Mouse (Mus musculus) CD4-positive helper T cell, adult 2 months (primary cell): ENCODE results near the gene Phxr2.
"Not testable (repeated sequence)": the region's sequence is repeated elsewhere in the genome, so short reads cannot be mapped to it uniquely, and the experiment has no call there.

ENCODE experiments used
- DNase-seq: peaks from one replicate; pipeline ENCODE4 v3.0.0-alpha.2; 2012; ENCODE audit warnings: low read depth, missing footprints, low spot score

Gene Phxr2

GRCm38 (mm10) chr10:99126225-99126624 is at the start of gene Phxr2:
Phxr2 (minus strand) TSS chr10:99126325.
- DNase-seq = no peak

DNA sequence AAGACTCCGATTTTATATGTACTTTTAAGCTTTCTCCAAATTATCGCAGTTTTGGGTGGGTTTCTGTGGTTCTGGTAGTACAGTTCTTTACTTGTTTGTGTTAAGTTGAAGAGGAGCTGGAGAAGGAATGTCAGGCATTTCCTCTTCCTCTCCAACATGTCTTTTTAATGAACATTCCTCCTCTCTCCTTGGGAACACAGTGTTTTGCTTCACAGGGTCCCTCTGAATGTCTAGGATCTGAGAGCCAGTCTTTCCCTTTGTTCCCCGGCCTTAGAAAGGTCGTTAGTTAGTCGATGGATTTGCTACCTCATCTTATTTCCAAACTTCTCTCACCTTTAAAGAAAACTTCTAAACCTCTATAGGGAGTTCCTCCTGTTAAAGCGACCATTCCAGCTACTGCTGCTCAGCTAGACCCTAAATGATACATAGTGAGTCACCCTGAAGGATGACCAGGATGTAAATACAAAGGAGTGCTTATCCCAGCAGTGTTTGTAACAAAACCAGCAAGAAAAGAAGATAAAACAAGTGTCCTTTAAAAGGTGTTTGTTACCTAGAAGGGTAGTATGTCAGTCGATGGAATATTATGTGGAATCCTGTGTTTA is 46.9 kb upstream of the Phxr2 start:
- DNase-seq = no peak

GRCm38 (mm10) chr10:99171961-99172497 is 45.9 kb upstream of the Phxr2 start:
- DNase-seq = peak; percentile 46

GRCm38 (mm10) chr10:99169765-99170129 is 43.6 kb upstream of the Phxr2 start:
- peak; percentile 60 for DNase-seq

DNA sequence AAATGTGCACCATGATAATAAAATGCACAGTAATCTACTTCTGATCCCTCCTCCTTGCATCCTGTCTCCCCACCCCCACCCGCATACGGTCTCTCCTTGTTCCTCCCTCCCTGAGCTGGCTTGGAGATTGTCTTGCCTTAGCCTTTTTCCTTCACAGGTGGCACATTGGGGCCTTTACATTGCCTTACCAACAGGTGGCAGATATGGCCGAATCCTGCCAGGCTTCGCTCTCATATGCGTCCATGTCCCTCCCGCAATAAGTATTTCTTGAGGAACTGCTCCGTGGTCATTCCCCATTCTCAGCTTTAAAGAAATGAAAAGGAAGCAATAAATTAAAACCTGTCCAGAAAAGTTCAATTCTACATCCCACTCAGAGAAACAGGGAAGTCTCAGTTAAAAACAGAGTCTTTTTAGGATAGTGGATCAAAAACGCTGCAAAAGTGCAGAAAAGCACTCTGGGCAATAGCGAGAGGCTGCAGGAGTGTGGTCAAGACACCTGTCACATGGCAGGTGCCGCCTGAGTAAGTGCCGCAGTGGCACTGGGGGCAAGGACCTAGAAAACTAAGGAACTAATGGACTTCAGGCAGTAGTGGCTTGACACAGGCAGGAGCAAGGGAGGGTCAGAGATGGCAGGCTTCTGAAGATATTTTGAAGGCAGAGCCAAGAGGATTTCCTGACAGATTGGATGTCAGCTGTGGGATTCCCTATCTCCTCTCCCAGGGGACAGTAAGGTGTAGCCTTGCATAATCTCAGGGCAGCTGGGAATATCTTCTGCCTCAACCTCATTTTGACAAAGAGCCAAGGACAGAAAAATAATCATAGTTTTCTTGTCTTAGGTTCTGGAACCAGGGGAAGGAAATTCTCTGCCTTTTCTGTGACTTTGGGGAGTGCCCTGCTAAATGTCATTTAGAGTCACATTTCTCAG is 43.0 kb upstream of the Phxr2 start:
- peak; percentile 48 for DNase-seq

GRCm38 (mm10) chr10:99168404-99168803 is 42.3 kb upstream of the Phxr2 start:
- no peak for DNase-seq

DNA sequence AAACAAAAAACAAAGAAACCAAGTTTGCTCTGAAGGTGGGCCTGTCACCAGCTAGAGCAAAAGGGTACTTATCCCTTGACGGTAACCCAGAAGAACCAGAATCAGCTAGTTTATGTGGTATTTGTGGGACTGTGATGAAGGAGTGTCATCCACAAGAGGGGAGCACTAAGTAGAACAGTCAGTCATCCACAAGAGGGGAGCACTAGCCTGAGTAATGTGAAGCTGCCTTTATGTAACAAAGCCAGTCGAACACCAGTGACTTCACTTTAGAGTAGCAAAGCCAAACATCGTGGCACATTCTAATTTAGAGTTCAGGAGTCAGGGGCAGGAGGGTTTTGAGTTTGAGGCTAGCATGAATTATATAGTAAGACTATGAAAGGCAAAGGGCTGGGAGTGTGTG is 40.3 kb upstream of the Phxr2 start:
- DNase-seq = no peak

- no peak for DNase-seq
Measured at GRCm38 (mm10) chr10:99165751-99166282, 39.7 kb upstream of the Phxr2 start.

DNA sequence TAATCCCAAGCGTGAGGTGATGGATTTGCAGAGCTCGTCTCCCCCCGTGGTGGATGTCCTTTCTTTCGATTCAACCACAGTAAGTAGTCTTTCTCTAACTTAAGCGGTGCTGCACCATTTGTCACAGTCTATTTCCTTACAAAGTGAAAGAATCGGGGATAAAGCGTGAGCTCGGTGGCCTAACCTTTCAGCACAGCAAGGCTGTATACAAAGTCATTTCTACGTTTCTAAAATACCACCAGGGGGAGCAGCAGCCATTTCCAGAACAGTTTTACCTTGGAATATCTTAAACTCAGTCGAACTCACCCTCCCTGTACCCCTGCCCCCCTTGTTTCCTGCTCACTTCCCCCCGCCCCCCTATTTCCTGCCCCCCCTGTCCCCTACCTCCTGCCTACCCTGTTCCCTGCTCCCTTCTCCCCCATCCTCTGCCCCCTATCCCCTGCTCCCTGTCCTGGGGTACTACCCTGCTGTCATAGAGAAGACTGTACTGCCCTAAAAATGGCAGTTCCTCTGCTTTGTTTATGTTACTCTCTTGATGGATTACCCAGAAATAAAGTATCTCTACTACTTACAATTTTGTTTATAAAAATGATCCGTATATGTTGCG is 38.8 kb upstream of the Phxr2 start:
- DNase-seq = peak; percentile 51

- DNase-seq = no peak
Measured at GRCm38 (mm10) chr10:99163002-99163401, 36.9 kb upstream of the Phxr2 start.

DNA sequence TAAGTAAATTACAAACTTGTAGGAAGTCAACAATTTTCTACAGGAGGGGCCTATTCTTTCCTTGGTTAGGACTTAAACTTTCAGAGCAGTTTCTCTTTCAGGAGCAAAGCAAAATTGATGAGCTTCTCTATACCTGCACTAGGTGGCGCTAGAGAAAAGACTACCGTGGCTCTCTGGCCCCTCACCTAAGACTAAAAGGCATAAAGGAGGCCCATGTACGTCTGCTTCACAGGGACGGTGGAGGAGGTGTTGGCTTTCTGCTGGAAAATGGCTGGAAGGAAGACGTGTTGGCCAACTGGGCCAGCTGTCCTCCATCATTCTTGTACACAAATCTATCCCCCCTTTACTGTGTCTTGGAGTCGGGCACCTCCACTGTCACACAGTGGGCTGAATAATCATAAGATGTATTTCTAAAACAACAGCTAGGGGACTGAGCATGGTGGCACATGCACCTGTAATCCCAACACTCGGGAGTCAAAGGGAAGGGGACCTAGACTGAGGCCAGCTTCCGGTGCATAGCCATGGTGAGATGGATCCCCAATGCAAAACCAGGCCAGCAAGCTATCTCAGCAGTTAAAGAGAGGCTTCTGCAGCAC is 36.0 kb upstream of the Phxr2 start:
- DNase-seq = peak; percentile 63

- DNase-seq = not testable (repeated sequence)
Measured at GRCm38 (mm10) chr10:99157697-99158096, 31.6 kb upstream of the Phxr2 start.

DNA sequence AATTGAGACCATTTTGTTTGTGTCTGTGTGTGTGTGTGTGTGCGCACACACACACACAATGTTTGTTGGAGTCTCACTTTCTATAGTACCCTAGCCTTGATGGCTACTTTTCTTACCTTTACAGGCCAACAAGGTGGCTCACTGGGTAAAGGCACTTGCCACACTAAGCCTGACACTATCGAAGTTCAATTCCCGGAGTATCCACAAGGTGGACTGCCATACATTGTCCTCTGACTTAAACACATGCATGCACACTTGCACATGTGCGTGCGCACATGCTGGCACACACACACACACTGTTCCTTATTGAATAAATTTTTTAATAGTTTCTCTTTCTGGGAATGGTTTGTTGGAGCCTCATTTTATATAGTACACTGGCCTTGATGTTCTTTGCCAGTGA is 30.7 kb upstream of the Phxr2 start:
- peak; percentile 15 for DNase-seq

DNA sequence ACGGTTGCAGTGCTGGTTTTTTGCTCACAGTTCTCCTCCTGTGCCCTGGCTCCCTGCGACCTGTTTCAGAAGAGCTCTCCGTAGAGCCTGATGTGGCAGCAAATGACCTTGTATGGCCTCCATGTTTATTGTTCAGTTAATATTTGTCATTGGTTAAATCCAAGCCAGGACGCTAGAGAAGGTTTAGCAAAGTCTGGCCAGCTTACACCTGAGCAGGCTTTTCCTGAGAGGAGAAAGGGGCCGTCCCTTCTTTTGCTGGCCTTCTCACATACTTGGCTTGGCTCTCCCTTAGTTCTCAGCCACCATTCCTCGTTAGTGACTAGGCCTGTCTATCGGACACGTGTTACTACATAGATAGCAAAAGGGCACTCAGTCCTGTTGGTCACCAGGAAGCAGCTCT is 28.5 kb upstream of the Phxr2 start:
- DNase-seq = no peak

GRCm38 (mm10) chr10:99152063-99152462 is 25.9 kb upstream of the Phxr2 start:
- peak; percentile 68 for DNase-seq

GRCm38 (mm10) chr10:99151580-99151979 is 25.5 kb upstream of the Phxr2 start:
- no peak for DNase-seq

GRCm38 (mm10) chr10:99150016-99150415 is 23.9 kb upstream of the Phxr2 start:
- no peak for DNase-seq

GRCm38 (mm10) chr10:99146596-99146995 is 20.5 kb upstream of the Phxr2 start:
- no peak for DNase-seq

- no peak for DNase-seq
Measured at GRCm38 (mm10) chr10:99145611-99146010, 19.5 kb upstream of the Phxr2 start.

DNA sequence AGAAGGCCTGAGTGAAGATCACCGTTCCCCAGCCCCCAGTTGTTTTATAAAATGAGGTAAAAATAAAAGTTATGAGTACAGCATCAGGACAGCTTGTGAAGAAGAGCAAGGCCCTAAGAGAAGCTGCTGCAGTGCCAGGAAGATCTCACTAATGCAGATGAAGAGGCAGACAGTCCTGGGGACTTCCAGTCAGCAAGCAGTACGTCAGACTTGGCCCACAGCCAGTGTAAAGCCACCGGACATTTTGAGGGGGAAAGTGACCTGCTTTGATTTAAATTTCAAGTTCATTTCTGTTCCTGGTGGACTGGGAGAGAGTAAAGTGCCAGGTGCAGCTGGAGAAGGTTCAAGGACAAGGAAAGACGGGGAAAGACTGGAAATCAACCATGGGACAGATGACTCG is 10.2 kb upstream of the Phxr2 start:
- no peak for DNase-seq

DNA sequence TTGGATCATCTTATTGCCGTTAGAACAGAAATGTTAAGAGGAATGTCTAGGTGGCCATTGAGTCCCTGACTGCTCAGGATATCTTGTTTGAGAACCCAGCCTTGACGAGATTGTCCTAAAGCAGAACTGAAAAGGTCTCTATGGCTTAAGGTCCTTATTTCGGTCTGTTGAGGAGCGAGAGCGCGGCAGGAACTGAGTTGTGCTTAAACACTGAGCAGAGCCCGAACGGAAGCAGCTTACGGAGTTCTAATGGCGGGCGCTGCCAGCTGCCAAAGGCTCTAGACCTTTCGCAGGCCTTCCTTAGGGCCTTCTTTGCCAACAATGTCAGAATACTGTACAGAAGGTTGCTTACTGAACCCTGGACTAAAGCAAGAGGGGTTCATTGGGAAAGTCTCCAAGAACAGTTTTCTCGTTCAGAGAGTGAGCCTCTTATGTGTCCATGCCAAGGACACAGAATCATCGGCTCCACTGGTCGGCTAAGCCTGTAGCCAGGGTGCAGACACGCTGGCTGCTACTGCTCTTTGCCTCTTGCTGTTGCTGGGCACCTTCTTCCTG is 7.3 kb upstream of the Phxr2 start:
- no peak for DNase-seq
